Mouse (Mus musculus): ENCODE data around the gene Gm28035. TPM values are rescaled to one million over a fixed set of nuclear protein-coding genes. Genes with fewer than 3 reads are reported as not detected.

Gm28035 gene
- total RNA-seq (2014; fragmentation: Nextera tagmentation) (1.8 and 2.6 TPM in 2 replicates), total RNA-seq (2017) (0.12 TPM in 1 of 2 replicates, not detected in the other), polyA plus RNA-seq (2012) (3.3 and 4.2 TPM in 2 replicates)

GRCm38 (mm10) chr2:30240267-30240666, at the start of gene Gm28035:
Gene Gm28035 (plus strand): TSS chr2:30240567.
- H3K4me3 ChIP-seq (ENCODE audit: low read depth, low read length): peak within 1 kb of the TSS; percentile 6; the same call in 1 of the 2 replicates
- no peak for DNase-seq (ENCODE audit: low spot score)
- H3K9me3 ChIP-seq (replicated peaks): no peaks in the 10 kb centered on the region
- peaks cover 45% of the 10 kb centered on the region for H3K4me1 ChIP-seq (ENCODE audit: insufficient read depth, low read depth, low read length)
- H3K36me3 ChIP-seq (replicated peaks): peaks cover 63% of the 10 kb centered on the region
- no peaks in the 10 kb centered on the region for H3K27me3 ChIP-seq (ENCODE audit: insufficient read depth, low read length)
- ATAC-seq (ENCODE audit: extremely low read depth, insufficient number of reproducible peaks, low FRiP score, poor library complexity, severe bottlenecking): no peak
- no peak for TF ChIP-seq POLR2AphosphoS5 (IDR thresholded peaks at IDR 0.05; ENCODE audit: insufficient replicate concordance, low read depth, low read length)
- no peak for TF ChIP-seq GATA1 (IDR thresholded peaks at IDR 0.05; ENCODE audit: borderline replicate concordance, low read length)
- TF ChIP-seq CTCF (IDR thresholded peaks at IDR 0.05; ENCODE audit: low read depth, low read length): no peak
- no peak for TF ChIP-seq TAL1 (conservative IDR thresholded peaks at IDR 0.05; ENCODE audit: low read depth, low read length)
- no peak for TF ChIP-seq GATA2 (IDR thresholded peaks at IDR 0.05; ENCODE audit: borderline replicate concordance, low read depth, low read length)

- Histone ChIP-seq H3K9me3 (replicated peaks) (peaks cover 2% of the 10 kb centered on the region), H3K4me1 (ENCODE audit: insufficient read depth, low read depth, low read length) (peaks cover 3% of the 10 kb centered on the region; the same call in 1 of the 2 replicates), H3K4me3 (ENCODE audit: low read depth, low read length) (no peak overlapping the region), H3K27me3 (ENCODE audit: insufficient read depth, low read length) (no peaks in the 10 kb centered on the region), H3K36me3 (replicated peaks) (peaks cover 71% of the 10 kb centered on the region)
- DNase-seq (ENCODE audit: low spot score) (no peak), ATAC-seq (ENCODE audit: extremely low read depth, insufficient number of reproducible peaks, low FRiP score, poor library complexity, severe bottlenecking) (no peak)
- no peak for TF ChIP-seq GATA2 (IDR thresholded peaks at IDR 0.05; ENCODE audit: borderline replicate concordance, low read depth, low read length)
- TF ChIP-seq CTCF (IDR thresholded peaks at IDR 0.05; ENCODE audit: low read depth, low read length): no peak
- no peak for TF ChIP-seq GATA1 (IDR thresholded peaks at IDR 0.05; ENCODE audit: borderline replicate concordance, low read length)
- TF ChIP-seq TAL1 (conservative IDR thresholded peaks at IDR 0.05; ENCODE audit: low read depth, low read length): no peak
Measured at GRCm38 (mm10) chr2:30191790-30192580, 48.4 kb upstream of the Gm28035 start.

GRCm38 (mm10) chr2:30194656-30195055, 45.7 kb upstream of the Gm28035 start:
- Histone ChIP-seq H3K4me3 (ENCODE audit: low read depth, low read length) (no peak overlapping the region), H3K27me3 (ENCODE audit: insufficient read depth, low read length) (no peaks in the 10 kb centered on the region), H3K9me3 (replicated peaks) (peaks cover 2% of the 10 kb centered on the region), H3K36me3 (replicated peaks) (peaks cover 61% of the 10 kb centered on the region), H3K4me1 (ENCODE audit: insufficient read depth, low read depth, low read length) (peaks cover 17% of the 10 kb centered on the region)
- no peak for TF ChIP-seq GATA2 (IDR thresholded peaks at IDR 0.05; ENCODE audit: borderline replicate concordance, low read depth, low read length)
- ATAC-seq (ENCODE audit: extremely low read depth, insufficient number of reproducible peaks, low FRiP score, poor library complexity, severe bottlenecking) (no peak), DNase-seq (ENCODE audit: low spot score) (no peak)

- no peak for DNase-seq (ENCODE audit: low spot score)
- Histone ChIP-seq H3K27me3 (ENCODE audit: insufficient read depth, low read length) (no peaks in the 10 kb centered on the region), H3K4me3 (ENCODE audit: low read depth, low read length) (no peak overlapping the region), H3K36me3 (replicated peaks) (peaks cover 44% of the 10 kb centered on the region), H3K9me3 (replicated peaks) (no peaks in the 10 kb centered on the region), H3K4me1 (ENCODE audit: insufficient read depth, low read depth, low read length) (peaks cover 17% of the 10 kb centered on the region)
- no peak for TF ChIP-seq CTCF (IDR thresholded peaks at IDR 0.05; ENCODE audit: low read depth, low read length)
- TF ChIP-seq GATA1 (IDR thresholded peaks at IDR 0.05; ENCODE audit: borderline replicate concordance, low read length): no peak
- no peak for TF ChIP-seq GATA2 (IDR thresholded peaks at IDR 0.05; ENCODE audit: borderline replicate concordance, low read depth, low read length)
- TF ChIP-seq POLR2AphosphoS5 (IDR thresholded peaks at IDR 0.05; ENCODE audit: insufficient replicate concordance, low read depth, low read length): no peak
- no peak for TF ChIP-seq TAL1 (conservative IDR thresholded peaks at IDR 0.05; ENCODE audit: low read depth, low read length)
- ATAC-seq (ENCODE audit: extremely low read depth, insufficient number of reproducible peaks, low FRiP score, poor library complexity, severe bottlenecking): no peak
Measured at GRCm38 (mm10) chr2:30198021-30198420, 42.3 kb upstream of the Gm28035 start.

GRCm38 (mm10) chr2:30199984-30200383, 40.4 kb upstream of the Gm28035 start:
- H3K36me3 ChIP-seq (replicated peaks): peaks cover 32% of the 10 kb centered on the region
- ATAC-seq (ENCODE audit: extremely low read depth, insufficient number of reproducible peaks, low FRiP score, poor library complexity, severe bottlenecking): no peak
- H3K27me3 ChIP-seq (ENCODE audit: insufficient read depth, low read length): no peaks in the 10 kb centered on the region
- no peak for DNase-seq (ENCODE audit: low spot score)
- no peaks in the 10 kb centered on the region for H3K9me3 ChIP-seq (replicated peaks)
- peaks cover 26% of the 10 kb centered on the region for H3K4me1 ChIP-seq (ENCODE audit: insufficient read depth, low read depth, low read length)
- no peak overlapping the region for H3K4me3 ChIP-seq (ENCODE audit: low read depth, low read length)
- TF ChIP-seq POLR2AphosphoS5 (IDR thresholded peaks at IDR 0.05; ENCODE audit: insufficient replicate concordance, low read depth, low read length) (no peak), CTCF (IDR thresholded peaks at IDR 0.05; ENCODE audit: low read depth, low read length) (no peak), TAL1 (conservative IDR thresholded peaks at IDR 0.05; ENCODE audit: low read depth, low read length) (no peak), GATA2 (IDR thresholded peaks at IDR 0.05; ENCODE audit: borderline replicate concordance, low read depth, low read length) (no peak), GATA1 (IDR thresholded peaks at IDR 0.05; ENCODE audit: borderline replicate concordance, low read length) (no peak)

GRCm38 (mm10) chr2:30200388-30200925, 39.9 kb upstream of the Gm28035 start:
- no peak for ATAC-seq (ENCODE audit: extremely low read depth, insufficient number of reproducible peaks, low FRiP score, poor library complexity, severe bottlenecking)

More at GRCm38 (mm10) chr2:30200388-30200925, 39.9 kb upstream of the Gm28035 start:
- TF ChIP-seq CTCF (IDR thresholded peaks at IDR 0.05; ENCODE audit: low read depth, low read length) (no peak), POLR2AphosphoS5 (IDR thresholded peaks at IDR 0.05; ENCODE audit: insufficient replicate concordance, low read depth, low read length) (no peak), TAL1 (conservative IDR thresholded peaks at IDR 0.05; ENCODE audit: low read depth, low read length) (no peak), GATA1 (IDR thresholded peaks at IDR 0.05; ENCODE audit: borderline replicate concordance, low read length) (no peak), GATA2 (IDR thresholded peaks at IDR 0.05; ENCODE audit: borderline replicate concordance, low read depth, low read length) (no peak)
- Histone ChIP-seq H3K36me3 (replicated peaks) (peaks cover 32% of the 10 kb centered on the region), H3K4me1 (ENCODE audit: insufficient read depth, low read depth, low read length) (peaks cover 28% of the 10 kb centered on the region), H3K4me3 (ENCODE audit: low read depth, low read length) (no peak overlapping the region), H3K9me3 (replicated peaks) (no peaks in the 10 kb centered on the region), H3K27me3 (ENCODE audit: insufficient read depth, low read length) (no peaks in the 10 kb centered on the region)
- DNase-seq (ENCODE audit: low spot score): no peak

All from G1E (cell line).